Mouse (Mus musculus) C2C12 (cell line): ENCODE measurements around the gene Foxp1. TPM values are rescaled to one million over a fixed set of nuclear protein-coding genes. Genes with fewer than 3 reads are reported as not detected.

Experiments
- H3K27me3 ChIP-seq: one replicate; pipeline ENCODE4 v1.6.1; 2011; ENCODE audit not compliant: control insufficient read depth, insufficient read depth, insufficient read length
- H3K36me3 ChIP-seq: one replicate; pipeline ENCODE4 v1.6.1; 2011; ENCODE audit not compliant: control insufficient read depth, insufficient read depth
- H3K4me3 ChIP-seq: one replicate; pipeline ENCODE4 v1.5.1; 2011; ENCODE audit warnings: mild to moderate bottlenecking, control low read depth; ENCODE audit not compliant: poor library complexity, insufficient read depth, severe bottlenecking
- H3K79me2 ChIP-seq: one replicate; pipeline ENCODE4 v1.6.1; 2011; ENCODE audit not compliant: control insufficient read depth, insufficient read depth
- H3K79me3 ChIP-seq: one replicate; pipeline ENCODE4 v1.6.1; 2011; ENCODE audit warnings: low read depth, control low read depth
- H3ac ChIP-seq: one replicate; pipeline ENCODE3; 2011; ENCODE audit warnings: low read depth; ENCODE audit not compliant: control insufficient read depth, insufficient read length
- CEBPB ChIP-seq: IDR thresholded peaks from one replicate; pipeline ENCODE4 v1.6.1; 2011; ENCODE audit warnings: low read depth, mild to moderate bottlenecking, control low read depth, moderate library complexity
- CTCF ChIP-seq: IDR thresholded peaks from one replicate; pipeline ENCODE4 v1.5.1; 2011; ENCODE audit not compliant: control insufficient read depth, insufficient read depth, insufficient read length
- FOSL1 ChIP-seq: IDR thresholded peaks from one replicate; pipeline ENCODE4 v1.8.0; 2011; ENCODE audit warnings: mild to moderate bottlenecking, low read length; ENCODE audit not compliant: poor library complexity, insufficient read depth, severe bottlenecking
- MAX ChIP-seq: IDR thresholded peaks from one replicate; pipeline ENCODE4 v1.6.1; 2011; ENCODE audit warnings: mild to moderate bottlenecking, control low read depth
- MYOD1 ChIP-seq: IDR thresholded peaks from one replicate; pipeline ENCODE4 v1.6.1; 2011; ENCODE audit warnings: low read depth; ENCODE audit not compliant: control insufficient read depth, insufficient read length
- MYOG ChIP-seq: IDR thresholded peaks from one replicate; pipeline ENCODE4 v1.6.1; 2011; ENCODE audit not compliant: control insufficient read depth, insufficient read length; ENCODE audit errors: extremely low read depth
- USF1 ChIP-seq: IDR thresholded peaks from one replicate; pipeline ENCODE4 v1.6.1; 2011; ENCODE audit warnings: low read depth, mild to moderate bottlenecking, control low read depth, moderate library complexity
- polyA plus RNA-seq: library from polyadenylated mRNA; unstranded; fragments of >200 nt; fragmentation: generic; extraction: Trizol; gene quantifications from one replicate; pipeline ENCODE4 v1.2.1, GENCODE M21; 2012; ENCODE audit warnings: missing spikeins

The Foxp1 gene
- polyA plus RNA-seq, 1 experiment, result 25.9 TPM

- Histone ChIP-seq H3K27me3 (no peaks in the 10 kb centered on the region), H3ac (no peak overlapping the region), H3K79me2 (no peaks in the 10 kb centered on the region), H3K4me3 (no peak overlapping the region), H3K36me3 (no peaks in the 10 kb centered on the region), H3K79me3 (no peaks in the 10 kb centered on the region)
- TF ChIP-seq CEBPB, result no peak
- TF ChIP-seq MAX, result no peak
- TF ChIP-seq CTCF, result no peak
- no peak for TF ChIP-seq MYOG
- TF ChIP-seq USF1, result no peak
- TF ChIP-seq MYOD1, result no peak
These were observed 359.8 kb downstream of the Foxp1 start for GRCm38 (mm10) chr6:99162716-99163115.

DNA sequence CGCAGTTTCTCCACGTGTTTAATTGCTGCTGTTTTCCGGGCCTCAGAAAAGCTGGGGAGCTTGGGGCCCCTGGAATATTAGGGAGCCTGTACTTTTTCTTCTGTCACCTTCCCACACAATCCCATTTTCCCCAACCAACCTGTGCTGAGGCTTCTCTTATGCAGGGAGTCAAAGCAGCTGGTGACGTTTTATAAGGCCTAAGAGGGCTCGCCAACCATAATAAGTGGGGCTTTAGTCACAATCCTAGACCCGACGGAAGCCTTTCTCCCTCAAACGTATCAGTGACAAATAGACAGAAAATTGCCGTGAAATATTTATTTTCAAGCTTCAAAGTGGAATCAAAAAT lies 362.2 kb downstream of the Foxp1 start:
- no peak for TF ChIP-seq CEBPB
- Histone ChIP-seq H3K36me3 (no peaks in the 10 kb centered on the region), H3K79me2 (no peaks in the 10 kb centered on the region), H3ac (no peak overlapping the region), H3K27me3 (no peaks in the 10 kb centered on the region), H3K79me3 (no peaks in the 10 kb centered on the region), H3K4me3 (no peak overlapping the region)

GRCm38 (mm10) chr6:99159452-99160347 lies 362.8 kb downstream of the Foxp1 start:
- peak overlapping the region; percentile 55 for H3ac ChIP-seq
- H3K79me3 ChIP-seq, result no peaks in the 10 kb centered on the region
- TF ChIP-seq MYOD1 (peak; percentile 19), CTCF (no peak)
- no peaks in the 10 kb centered on the region for H3K27me3 ChIP-seq
- no peak overlapping the region for H3K4me3 ChIP-seq
- no peaks in the 10 kb centered on the region for H3K79me2 ChIP-seq
- H3K36me3 ChIP-seq, result no peaks in the 10 kb centered on the region

- TF ChIP-seq MAX (no peak), MYOD1 (no peak), MYOG (no peak), CTCF (no peak), USF1 (no peak), CEBPB (no peak), FOSL1 (no peak)
- H3K79me3 ChIP-seq, result no peaks in the 10 kb centered on the region
These were observed 368.8 kb downstream of the Foxp1 start for GRCm38 (mm10) chr6:99153682-99154081.

DNA sequence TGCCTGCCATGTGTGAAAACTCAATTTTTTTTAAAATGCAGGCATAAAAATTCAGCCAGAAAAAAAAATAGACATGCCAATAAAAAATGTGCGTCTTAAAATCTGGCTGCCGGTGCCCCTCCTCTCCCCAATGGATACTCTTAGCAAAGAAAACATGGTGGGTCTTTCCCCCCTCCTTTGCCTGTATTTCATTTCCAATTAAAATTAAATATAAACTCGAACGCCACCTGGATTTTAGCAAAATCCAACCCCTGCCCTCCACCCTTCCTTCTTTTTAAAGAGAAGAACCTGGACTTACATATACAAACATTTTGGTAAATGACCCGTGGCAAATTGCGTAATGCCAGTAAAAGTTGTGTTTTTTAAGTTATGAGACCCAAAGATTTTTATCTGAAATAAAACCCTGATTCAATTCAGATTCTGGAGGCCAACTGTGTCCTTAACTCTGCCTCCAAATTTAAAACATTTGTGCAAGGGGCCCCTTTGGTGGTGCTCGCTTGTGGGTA lies 376.1 kb downstream of the Foxp1 start:
- Histone ChIP-seq H3K79me2 (no peaks in the 10 kb centered on the region), H3K79me3 (no peaks in the 10 kb centered on the region), H3K4me3 (no peak overlapping the region), H3ac (no peak overlapping the region), H3K27me3 (no peaks in the 10 kb centered on the region), H3K36me3 (no peaks in the 10 kb centered on the region)
- no peak for TF ChIP-seq MAX
- no peak for TF ChIP-seq USF1
- no peak for TF ChIP-seq FOSL1
- TF ChIP-seq MYOG, result no peak
- peak; percentile 16 for TF ChIP-seq CEBPB
- TF ChIP-seq MYOD1, result no peak

More at GRCm38 (mm10) chr6:99153682-99154081, 368.8 kb downstream of the Foxp1 start:
- Histone ChIP-seq H3K36me3 (no peaks in the 10 kb centered on the region), H3K4me3 (no peak overlapping the region), H3K27me3 (no peaks in the 10 kb centered on the region), H3ac (no peak overlapping the region), H3K79me2 (no peaks in the 10 kb centered on the region)

GRCm38 (mm10) chr6:99145033-99145432 lies 377.5 kb downstream of the Foxp1 start:
- Histone ChIP-seq H3K36me3 (no peaks in the 10 kb centered on the region), H3K4me3 (no peak overlapping the region), H3ac (no peak overlapping the region), H3K79me3 (no peaks in the 10 kb centered on the region), H3K27me3 (no peaks in the 10 kb centered on the region), H3K79me2 (no peaks in the 10 kb centered on the region)
- no peak for TF ChIP-seq MYOD1
- TF ChIP-seq CEBPB, result no peak
- no peak for TF ChIP-seq CTCF
- TF ChIP-seq MYOG, result no peak
- no peak for TF ChIP-seq USF1
- no peak for TF ChIP-seq FOSL1
- TF ChIP-seq MAX, result no peak
